Mouse (Mus musculus) thymus, postnatal 0 days (tissue): ENCODE measurements around the gene Myof. TPM values are rescaled to one million over a fixed set of nuclear protein-coding genes. Genes with fewer than 3 reads are reported as not detected.

Experiments
- DNase-seq: peaks from one replicate; pipeline ENCODE4 v3.0.0-alpha.2; 2015; ENCODE audit warnings: low spot score
- polyA plus RNA-seq: library from polyadenylated mRNA; unstranded; fragments of >200 nt; fragmentation: Nextera tagmentation; extraction: Ambion mirVana; gene quantifications from 2 replicates; pipeline ENCODE4 v1.2.1, GENCODE M21; 2015

Gene Myof
- polyA plus RNA-seq, 1 experiment from 2014 or later, result 5.1 TPM

DNA sequence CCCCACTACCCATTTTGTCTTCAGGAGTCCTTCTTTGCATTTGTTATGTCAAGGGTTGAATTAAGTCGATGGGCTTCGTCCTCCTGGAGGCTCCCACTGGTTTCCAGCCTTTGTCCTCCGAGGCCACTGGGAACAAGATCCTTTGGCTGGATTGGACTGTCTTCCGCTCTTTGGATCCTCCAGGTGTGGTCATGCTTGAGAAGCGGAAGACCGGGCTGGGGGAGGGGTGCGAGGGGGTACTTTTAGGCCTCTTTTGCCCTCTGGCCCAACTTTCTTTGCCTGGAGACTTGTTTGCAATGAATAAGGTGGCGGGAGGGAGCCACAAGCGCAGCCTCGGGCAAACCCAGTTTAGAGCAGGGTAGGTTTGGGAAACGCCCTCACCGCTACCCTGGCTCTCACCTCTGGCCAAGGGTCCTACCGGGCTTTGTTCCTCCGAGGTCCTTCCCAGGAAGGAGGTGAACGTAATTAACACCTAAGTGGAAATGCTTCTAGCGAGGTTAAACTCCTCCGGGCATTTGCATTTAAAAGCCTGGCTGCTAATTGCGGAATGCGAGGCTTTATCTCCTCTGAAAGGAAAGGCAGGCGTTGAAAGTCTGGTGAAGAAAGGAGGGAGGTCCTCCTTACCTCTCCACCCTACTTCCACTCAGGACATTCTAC, 165.7 kb downstream of the Myof start:
- DNase-seq, result no peak

DNA sequence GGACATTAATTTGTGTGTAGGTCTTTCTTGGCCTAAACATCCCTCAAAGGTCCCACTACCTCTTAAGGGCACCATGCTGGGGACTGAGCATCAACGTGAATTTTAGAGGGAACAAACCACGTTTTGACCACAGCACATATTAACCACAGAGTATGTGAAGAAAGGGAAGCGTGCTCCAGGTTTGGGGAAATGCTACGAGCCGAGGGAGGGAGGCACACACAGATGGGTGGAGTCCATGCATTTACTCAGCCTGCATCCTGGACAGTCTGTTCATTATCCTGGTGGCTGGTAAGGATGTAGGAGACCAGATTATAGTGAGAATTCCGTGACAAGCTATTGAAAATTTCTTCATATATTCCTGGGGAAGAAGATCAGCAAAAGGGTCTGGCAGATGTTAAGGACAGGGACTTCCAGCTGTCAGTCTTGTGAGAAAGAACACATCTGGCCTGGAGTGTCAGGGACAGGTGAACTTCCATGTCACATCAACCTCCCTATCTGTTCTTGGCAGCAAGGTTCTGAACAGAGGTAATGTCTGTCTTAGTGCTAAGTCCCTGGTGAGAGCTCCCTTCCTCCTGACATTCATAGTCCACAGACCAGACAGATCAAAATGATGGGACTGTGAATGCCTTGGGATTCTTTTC, 166.7 kb downstream of the Myof start:
- DNase-seq, result no peak

DNA sequence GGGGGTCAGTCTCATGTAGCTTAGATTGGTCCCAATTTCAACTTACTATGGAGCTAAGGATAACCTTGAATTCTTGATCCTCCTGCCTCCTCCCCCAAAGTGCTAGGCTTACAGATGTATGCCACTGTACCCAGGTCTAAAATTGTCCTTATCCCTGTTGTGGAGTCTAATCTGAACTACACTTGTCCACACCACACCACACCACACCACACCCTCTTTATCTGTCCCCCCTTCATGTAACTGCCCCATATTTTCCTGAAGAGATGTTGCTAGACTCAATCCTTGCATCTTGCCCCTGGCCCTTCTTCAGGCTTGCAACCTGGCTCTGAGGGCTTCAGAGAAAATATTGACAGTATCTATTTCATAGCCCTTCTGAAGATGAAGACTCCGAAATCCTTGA, 169.9 kb downstream of the Myof start:
- no peak for DNase-seq

DNA sequence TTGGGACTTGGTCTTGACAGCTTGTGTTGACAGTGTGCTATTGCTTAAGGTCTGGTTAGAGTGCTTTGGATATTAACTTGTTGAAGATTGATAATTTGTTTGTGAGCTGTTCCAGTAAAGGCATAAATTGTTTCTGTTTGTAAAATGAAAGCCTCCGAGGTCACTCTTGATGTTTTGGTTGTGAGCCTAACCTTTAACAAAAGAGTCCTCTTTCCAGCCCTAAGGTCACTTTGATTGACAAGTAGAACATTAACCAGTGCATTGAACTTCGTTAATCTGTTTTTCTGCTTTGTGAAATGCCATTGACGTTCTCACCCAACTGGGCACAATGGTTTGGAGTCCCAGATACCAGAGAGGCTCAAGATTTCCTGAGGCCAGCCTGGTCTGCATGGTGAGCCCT, 175.8 kb downstream of the Myof start:
- no peak for DNase-seq

DNA sequence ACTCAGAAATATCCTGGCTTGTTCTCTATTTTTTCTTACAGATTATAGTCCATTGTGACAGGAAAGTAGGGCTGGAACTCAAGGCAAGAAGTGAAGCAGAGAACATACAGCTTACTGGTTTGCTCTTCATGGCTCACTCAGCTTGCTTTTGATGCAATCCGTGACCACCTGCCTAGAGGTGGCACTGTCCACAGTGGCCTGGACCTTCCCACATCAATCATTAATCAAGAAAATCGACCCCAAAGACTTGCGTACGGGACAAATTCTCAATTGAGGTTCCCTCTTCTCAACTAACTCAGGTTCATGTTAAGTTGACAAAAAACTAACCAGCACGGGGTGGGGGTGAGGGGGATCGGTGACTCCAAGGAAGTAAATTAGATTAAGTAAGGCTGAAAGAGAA, 176.4 kb downstream of the Myof start:
- DNase-seq, result no peak

DNA sequence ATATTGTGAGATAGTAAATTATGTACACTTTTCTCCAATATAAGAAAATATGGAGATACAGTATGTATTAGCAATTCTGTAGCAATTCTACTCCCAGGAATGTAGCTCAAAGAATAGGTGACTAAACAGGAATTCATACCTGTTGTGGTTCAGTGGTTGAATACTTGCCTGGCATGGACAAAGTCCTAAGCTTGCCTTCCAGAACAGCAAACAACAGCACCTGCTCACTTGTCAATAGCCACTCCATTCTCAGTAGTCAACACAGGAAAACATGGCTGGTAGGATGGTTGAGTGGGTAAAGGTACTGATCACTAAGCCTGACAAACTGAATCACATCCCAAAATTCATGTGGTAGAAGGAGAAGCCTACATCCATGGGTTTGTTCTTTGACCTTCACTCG, 182.2 kb downstream of the Myof start:
- no peak for DNase-seq

DNA sequence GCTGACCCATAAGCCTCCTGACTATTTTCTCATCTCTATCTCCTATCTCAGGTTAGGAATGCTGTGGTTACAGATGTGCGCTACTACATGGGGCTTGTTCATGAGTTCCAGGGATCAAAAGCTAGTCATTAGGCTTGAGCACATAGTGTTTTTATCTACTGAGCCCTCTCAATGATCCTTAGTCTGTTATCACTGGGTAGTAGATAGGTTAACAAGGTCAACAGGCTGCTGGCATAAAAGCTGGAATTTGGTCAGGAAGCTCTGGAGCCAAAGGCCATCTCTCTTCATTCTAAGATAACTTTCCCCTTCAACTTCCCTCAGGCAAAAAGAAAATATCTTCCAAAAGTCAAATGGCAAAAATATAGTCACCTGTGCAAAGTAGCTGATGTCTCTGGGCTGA, 183.1 kb downstream of the Myof start:
- no peak for DNase-seq

DNA sequence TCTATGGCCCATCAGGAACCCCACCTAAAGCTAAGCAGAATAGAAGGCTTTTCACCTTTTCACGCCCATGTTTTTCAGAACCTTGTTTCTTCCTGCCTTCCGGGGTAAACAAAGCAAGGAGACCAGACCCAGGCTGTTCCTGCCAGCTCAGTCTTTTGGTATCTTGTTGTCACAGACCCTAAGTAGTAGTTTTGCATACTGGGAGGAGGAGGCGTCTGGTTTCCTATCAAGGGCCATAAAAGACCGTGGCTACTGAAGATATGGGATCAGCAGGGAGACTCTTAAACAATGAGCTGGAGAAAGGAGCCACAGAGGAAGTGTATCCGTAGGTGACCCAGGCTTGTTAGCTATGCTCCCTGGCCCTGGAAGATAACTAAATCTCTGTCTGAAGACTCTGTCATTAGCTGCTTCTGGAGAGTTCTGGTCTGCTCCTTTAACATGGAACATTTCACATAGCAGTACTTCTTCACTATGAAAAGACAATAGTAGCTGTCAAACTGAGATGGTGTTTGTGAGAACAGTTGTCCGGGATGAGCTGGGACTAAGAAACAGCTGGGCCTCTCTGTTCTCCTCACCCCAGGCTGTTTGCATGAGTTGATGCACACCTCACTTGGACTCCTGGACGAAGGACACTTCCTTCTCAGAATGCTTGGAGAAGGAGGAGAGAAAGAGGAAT, 184.8 kb downstream of the Myof start:
- DNase-seq, result no peak

DNA sequence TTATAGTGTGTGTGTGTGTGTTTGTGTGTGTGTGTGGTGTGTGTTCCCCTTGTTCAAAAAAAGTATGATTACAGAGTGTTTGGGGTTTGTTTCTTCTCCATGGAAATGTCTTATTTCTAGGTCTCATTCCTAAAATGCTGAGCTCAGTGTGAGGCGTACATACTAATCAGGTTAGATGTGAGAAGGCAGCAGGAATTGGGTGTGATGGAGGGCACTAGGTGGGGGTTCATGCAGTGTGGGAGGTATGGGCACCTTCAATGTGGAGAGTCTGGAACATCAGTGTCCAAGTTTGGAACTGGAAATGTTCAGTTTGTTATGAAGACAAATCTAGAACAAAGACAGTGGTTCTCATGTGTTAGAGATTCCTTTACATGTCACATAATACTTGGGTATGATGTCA, 191.3 kb downstream of the Myof start:
- no peak for DNase-seq

DNA sequence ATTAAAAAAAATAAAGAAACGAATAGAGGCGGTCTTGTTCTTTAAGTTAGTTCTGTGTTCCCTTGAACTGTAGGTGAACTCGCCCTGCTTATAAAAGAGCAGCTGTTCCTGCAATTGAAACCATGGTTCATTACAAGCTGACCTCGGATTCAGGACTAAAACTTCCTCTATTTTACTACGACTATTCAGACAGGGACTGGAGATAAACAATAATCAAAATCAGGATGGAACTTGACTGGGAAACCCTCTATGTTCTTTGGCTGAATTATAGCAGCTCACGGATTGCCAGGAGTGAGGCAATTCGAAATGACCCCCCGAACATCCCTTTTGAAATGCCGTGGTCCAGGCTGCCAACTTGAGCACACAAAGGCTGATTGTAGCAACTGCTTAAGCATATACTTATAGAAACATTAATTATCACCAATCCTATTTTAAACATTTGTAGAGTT, 191.8 kb downstream of the Myof start:
- no peak for DNase-seq

Other genes with a start within 250 kb of the Myof start
- gene Cep55, start 11.4 kb upstream of the Myof start, polyA plus RNA-seq, result 34.3 and 35.5 TPM in 2 replicates
- 1.2 and 1.4 TPM in 2 replicates for gene Ffar4, start 53.5 kb upstream of the Myof start, polyA plus RNA-seq
- gene Rbp4, start 81.7 kb upstream of the Myof start, polyA plus RNA-seq, result 1.0 and 1.1 TPM in 2 replicates
- gene Pde6c, start 89.2 kb upstream of the Myof start, polyA plus RNA-seq, result not detected in 2 replicates
- gene Fra10ac1, start 180.6 kb upstream of the Myof start, polyA plus RNA-seq, result 33.7 and 34.1 TPM in 2 replicates
- gene Lgi1, start 221.0 kb upstream of the Myof start, polyA plus RNA-seq, result 0.14 TPM in 1 of 2 replicates, not detected in the other